Mouse (Mus musculus): ENCODE measurements around the gene H2al1h.
"Not testable (repeated sequence)": the region's sequence is repeated elsewhere in the genome, so short reads cannot be mapped to it uniquely, and the experiment has no call there.

The H2al1h gene

DNA sequence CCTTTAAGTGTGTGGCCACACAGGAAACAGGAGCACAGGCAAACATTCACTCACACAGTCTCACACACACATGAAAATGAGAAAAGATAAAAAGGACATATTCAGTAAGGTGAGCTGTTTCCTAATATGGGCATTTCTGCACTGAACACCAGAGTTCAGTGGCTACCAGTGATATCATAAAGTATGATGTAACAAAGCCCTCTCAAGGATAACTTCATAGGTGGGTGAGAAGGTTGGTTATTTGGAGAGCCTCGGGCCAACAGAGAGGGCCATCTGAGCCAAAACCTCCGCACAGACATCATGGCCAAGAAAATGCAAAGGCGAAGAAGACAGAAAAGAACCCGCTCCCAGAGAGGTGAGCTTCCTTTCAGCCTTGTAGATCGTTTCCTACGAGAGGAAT lies at the start of gene H2al1h:
TSS of gene H2al1h (plus strand) at position 301 of the 400 bp plus-strand sequence.
- not testable (repeated sequence) for DNase-seq (ENCODE audit: extremely low spot score, low read depth, low spot score)

DNA sequence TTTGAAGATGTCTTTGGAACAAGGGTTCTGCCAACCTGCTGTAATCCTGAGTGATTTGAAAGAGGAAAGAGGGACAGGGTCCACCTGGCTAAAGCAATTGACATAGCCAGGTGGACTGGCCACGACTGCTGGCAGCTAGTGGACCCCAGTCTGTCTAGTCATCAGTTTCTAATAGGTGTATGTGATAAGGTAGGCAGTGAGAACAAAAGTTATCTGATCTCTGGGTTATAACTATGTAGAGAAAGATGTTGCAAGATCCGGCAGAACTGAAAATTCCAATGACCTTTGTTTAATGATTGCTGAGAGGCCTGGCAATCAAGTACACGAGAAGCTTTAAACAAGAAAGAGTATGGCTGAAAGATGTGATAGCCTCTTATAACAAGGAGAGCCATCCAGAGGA lies 48.1 kb upstream of the H2al1h start:
- DNase-seq (ENCODE audit: extremely low spot score, low read depth, low spot score) = no peak

DNA sequence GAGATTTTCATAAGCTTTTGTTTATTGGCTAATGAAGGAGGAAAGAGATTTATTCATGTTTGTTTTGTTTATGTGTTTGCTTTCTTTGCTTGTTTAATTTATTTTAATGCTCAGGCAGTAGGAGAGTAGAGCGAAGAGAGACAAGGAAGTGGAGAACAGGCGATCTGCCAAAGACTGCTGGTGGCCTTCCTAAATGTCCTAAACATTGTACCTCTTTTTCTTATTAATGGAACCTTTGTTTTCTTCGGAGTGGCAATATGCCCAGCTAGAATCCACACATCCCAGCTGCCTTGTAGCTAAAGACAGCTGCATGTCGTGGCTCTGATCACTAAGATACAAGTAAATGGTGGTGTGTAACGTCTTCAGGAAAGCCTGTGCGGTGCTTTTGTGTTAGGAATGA lies 44.2 kb upstream of the H2al1h start:
- no peak for DNase-seq (ENCODE audit: extremely low spot score, low read depth, low spot score)

DNA sequence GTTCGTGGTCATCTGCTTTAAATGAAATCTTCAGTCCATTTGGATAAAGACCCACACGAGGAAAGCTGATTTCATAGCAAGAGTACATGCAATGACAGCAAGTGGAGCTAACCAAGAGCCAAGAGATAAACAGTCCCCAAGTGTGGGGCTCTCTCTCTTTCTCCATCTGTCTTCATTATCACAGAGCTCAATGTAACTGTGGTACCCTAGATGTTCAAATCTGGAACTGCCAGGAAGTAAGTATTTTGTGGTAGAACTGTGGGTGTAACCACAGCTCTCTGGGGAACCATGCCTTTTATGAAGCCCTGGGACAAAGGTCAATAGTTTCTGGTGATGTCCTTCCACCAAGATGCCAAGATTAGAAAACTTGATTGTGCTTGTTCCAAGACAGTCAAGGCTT lies 40.6 kb upstream of the H2al1h start:
- DNase-seq (ENCODE audit: extremely low spot score, low read depth, low spot score) = no peak

DNA sequence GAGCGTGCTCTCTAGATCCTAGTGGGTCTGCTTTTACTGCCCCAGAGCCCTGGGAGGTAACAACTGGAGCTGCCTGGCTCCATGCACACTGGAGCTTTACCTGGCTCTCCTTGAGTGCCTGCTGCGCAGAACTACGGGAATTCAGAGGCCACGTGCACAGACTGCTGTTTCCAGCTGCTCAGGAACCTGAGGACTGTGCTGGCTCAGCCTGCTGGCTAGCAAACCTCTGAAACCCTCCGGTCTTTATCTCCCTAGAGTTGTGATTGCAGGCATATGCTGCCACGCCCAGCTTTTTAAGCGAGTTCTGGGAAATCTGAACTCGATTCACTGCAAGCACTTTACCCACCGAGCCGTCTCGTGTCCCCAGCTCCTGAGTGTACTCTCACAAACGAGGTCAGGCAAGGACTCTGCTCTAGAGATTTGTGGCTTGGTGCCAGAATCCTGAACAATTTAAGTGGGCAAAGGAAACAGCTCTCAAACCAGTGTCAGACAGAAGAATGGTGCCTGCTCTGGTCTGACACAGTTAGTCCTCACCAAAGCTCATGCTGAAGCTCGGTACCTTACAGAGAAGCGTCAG lies 32.9 kb upstream of the H2al1h start:
- DNase-seq (ENCODE audit: extremely low spot score, low read depth, low spot score) = no peak

DNA sequence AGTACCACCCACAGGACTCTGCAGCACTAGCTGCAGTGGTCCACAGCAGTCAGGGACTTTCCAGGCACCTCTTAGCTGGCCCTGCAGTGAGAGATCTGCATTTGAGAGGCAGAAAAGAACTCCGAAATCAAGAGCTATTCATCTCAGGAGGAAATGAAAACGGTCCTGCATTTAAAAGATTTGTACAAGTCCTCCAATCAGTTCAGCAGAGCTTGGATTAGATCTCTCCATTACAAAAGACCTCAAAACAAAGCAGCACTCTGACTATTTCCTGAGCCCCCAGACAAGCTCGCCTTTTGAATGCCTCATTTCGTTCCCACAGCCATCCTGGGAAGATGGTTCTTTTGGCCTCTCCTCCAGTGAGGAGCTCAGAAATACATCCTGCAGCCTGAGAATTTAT lies 32.0 kb upstream of the H2al1h start:
- DNase-seq (ENCODE audit: extremely low spot score, low read depth, low spot score) = no peak

DNA sequence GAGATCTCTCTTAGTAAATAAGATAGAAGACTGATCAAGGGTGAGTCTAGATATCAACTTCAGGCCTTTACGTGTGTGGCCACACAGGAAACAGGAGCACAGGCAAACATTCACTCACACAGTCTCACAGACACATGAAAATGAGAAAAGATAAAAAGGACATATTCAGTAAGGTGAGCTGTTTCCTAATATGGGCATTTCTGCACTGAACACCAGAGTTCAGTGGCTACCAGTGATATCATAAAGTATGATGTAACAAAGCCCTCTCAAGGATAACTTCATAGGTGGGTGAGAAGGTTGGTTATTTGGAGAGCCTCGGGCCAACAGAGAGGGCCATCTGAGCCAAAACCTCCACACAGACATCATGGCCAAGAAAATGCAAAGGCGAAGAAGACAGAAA lies 22.3 kb upstream of the H2al1h start, which contains the start of gene H2al1a:
TSS of gene H2al1a (plus strand) at position 301 of the 400 bp plus-strand sequence.
- DNase-seq (ENCODE audit: extremely low spot score, low read depth, low spot score) = not testable (repeated sequence)

DNA sequence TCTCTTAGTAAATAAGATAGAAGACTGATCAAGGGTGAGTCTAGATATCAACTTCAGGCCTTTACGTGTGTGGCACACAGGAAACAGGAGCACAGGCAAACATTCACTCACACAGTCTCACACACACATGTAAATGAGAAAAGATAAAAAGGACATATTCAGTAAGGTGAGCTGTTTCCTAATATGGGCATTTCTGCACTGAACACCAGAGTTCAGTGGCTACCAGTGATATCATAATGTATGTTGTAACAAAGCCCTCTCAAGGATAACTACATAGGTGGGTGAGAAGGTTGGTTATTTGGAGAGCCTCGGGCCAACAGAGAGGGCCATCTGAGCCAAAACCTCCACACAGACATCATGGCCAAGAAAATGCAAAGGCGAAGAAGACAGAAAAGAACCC lies 19.2 kb upstream of the H2al1h start, which contains the start of gene H2al1b:
TSS of gene H2al1b (plus strand) at position 301 of the 400 bp plus-strand sequence.
- DNase-seq (ENCODE audit: extremely low spot score, low read depth, low spot score) = not testable (repeated sequence)

DNA sequence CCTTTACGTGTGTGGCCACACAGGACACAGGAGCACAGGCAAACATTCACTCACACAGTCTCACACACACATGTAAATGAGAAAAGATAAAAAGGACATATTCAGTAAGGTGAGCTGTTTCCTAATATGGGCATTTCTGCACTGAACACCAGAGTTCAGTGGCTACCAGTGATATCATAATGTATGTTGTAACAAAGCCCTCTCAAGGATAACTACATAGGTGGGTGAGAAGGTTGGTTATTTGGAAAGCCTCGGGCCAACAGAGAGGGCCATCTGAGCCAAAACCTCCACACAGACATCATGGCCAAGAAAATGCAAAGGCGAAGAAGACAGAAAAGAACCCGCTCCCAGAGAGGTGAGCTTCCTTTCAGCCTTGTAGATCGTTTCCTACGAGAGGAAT lies 15.9 kb upstream of the H2al1h start, which contains the start of gene H2al1c:
TSS of gene H2al1c (plus strand) at position 301 of the 400 bp plus-strand sequence.
- DNase-seq (ENCODE audit: extremely low spot score, low read depth, low spot score) = not testable (repeated sequence)

DNA sequence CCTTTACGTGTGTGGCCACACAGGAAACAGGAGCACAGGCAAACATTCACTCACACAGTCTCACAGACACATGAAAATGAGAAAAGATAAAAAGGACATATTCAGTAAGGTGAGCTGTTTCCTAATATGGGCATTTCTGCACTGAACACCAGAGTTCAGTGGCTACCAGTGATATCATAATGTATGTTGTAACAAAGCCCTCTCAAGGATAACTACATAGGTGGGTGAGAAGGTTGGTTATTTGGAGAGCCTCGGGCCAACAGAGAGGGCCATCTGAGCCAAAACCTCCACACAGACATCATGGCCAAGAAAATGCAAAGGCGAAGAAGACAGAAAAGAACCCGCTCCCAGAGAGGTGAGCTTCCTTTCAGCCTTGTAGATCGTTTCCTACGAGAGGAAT lies 12.8 kb upstream of the H2al1h start, which contains the start of gene H2al1d:
TSS of gene H2al1d (plus strand) at position 301 of the 400 bp plus-strand sequence.
- DNase-seq (ENCODE audit: extremely low spot score, low read depth, low spot score) = not testable (repeated sequence)

DNA sequence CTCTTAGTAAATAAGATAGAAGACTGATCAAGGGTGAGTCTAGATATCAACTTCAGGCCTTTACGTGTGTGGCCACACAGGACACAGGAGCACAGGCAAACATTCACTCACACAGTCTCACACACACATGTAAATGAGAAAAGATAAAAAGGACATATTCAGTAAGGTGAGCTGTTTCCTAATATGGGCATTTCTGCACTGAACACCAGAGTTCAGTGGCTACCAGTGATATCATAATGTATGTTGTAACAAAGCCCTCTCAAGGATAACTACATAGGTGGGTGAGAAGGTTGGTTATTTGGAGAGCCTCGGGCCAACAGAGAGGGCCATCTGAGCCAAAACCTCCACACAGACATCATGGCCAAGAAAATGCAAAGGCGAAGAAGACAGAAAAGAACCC lies 9.7 kb upstream of the H2al1h start, which contains the start of gene H2al1e:
TSS of gene H2al1e (plus strand) at position 301 of the 400 bp plus-strand sequence.
- not testable (repeated sequence) for DNase-seq (ENCODE audit: extremely low spot score, low read depth, low spot score)

DNA sequence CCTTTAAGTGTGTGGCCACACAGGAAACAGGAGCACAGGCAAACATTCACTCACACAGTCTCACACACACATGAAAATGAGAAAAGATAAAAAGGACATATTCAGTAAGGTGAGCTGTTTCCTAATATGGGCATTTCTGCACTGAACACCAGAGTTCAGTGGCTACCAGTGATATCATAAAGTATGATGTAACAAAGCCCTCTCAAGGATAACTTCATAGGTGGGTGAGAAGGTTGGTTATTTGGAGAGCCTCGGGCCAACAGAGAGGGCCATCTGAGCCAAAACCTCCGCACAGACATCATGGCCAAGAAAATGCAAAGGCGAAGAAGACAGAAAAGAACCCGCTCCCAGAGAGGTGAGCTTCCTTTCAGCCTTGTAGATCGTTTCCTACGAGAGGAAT lies 6.4 kb upstream of the H2al1h start, which contains the start of gene H2al1f:
TSS of gene H2al1f (plus strand) at position 301 of the 400 bp plus-strand sequence.
- DNase-seq (ENCODE audit: extremely low spot score, low read depth, low spot score) = not testable (repeated sequence)

DNA sequence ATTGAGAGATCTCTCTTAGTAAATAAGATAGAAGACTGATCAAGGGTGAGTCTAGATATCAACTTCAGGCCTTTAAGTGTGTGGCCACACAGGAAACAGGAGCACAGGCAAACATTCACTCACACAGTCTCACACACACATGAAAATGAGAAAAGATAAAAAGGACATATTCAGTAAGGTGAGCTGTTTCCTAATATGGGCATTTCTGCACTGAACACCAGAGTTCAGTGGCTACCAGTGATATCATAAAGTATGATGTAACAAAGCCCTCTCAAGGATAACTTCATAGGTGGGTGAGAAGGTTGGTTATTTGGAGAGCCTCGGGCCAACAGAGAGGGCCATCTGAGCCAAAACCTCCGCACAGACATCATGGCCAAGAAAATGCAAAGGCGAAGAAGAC lies 3.3 kb upstream of the H2al1h start, which contains the start of gene H2al1g:
TSS of gene H2al1g (plus strand) at position 301 of the 400 bp plus-strand sequence.
- not testable (repeated sequence) for DNase-seq (ENCODE audit: extremely low spot score, low read depth, low spot score)

DNA sequence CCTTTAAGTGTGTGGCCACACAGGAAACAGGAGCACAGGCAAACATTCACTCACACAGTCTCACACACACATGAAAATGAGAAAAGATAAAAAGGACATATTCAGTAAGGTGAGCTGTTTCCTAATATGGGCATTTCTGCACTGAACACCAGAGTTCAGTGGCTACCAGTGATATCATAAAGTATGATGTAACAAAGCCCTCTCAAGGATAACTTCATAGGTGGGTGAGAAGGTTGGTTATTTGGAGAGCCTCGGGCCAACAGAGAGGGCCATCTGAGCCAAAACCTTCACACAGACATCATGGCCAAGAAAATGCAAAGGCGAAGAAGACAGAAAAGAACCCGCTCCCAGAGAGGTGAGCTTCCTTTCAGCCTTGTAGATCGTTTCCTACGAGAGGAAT lies 3.1 kb downstream of the H2al1h start, which contains the start of gene H2al1i:
TSS of gene H2al1i (plus strand) at position 301 of the 400 bp plus-strand sequence.
- not testable (repeated sequence) for DNase-seq (ENCODE audit: extremely low spot score, low read depth, low spot score)

DNA sequence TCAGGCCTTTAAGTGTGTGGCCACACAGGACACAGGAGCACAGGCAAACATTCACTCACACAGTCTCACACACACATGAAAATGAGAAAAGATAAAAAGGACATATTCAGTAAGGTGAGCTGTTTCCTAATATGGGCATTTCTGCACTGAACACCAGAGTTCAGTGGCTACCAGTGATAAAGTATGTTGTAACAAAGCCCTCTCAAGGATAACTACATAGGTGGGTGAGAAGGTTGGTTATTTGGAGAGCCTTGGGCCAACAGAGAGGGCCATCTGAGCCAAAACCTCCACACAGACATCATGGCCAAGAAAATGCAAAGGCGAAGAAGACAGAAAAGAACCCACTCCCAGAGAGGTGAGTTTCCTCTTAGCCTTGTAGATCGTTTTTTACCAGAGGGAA lies 6.2 kb downstream of the H2al1h start, which contains the start of gene H2al1j:
TSS of gene H2al1j (plus strand) at position 301 of the 400 bp plus-strand sequence.
- DNase-seq (ENCODE audit: extremely low spot score, low read depth, low spot score) = not testable (repeated sequence)

DNA sequence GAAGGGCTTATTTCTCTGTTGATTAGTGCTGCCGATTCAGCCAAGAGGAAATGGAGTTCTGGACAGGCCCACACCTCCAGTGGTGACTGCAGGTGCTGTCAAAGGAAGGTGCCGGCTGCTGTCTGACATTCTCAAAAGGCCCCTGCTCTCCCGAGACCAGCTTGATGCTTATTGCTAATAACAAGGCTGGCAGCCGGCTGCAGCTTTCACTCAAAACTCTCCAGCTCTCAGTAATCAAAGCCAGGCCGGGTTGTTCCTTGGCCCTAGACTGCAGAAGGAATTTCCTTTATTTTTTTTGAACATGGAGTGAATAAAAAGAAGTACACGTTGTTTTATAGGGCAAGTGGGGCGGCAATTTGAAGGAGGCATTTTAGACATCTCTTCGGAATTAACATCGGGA lies 24.5 kb downstream of the H2al1h start:
- DNase-seq (ENCODE audit: extremely low spot score, low read depth, low spot score) = no peak

DNA sequence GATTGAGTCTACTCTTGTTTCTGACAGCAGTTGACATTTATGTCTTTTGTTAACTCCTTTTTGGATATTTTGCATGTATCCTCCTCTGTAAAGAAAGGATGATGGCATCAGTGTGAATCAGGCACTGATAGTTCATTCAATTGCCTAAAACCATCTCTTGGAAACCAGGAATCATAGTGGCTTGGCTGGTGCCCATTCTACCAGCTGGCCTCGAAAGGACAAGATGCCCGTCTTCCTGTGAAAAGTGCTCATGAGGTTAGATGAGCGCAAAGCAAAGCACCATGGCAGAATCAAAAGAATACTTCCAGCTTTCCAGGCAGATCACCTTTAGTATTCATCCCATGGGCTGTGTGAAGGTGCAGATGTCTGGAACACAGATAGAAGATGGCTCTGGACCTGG lies 25.5 kb downstream of the H2al1h start:
- no peak for DNase-seq (ENCODE audit: extremely low spot score, low read depth, low spot score)

DNA sequence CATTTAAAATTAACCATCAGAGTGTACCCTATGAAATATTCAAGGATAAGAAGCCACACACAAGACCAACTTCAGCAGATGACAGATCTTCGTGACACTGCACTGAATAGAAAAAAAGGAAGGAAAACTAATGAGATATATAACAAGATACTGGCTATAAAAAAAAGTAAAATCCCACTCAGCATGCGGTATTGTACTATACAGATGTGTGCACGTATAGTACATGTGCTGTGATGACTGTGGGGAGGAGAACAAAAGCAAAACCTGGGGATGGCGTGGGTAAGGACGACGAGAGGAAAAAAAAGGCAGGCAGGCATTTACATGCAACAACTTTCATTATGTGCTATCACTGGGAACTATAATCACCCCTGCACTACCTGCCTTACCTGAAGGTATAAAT lies 39.5 kb downstream of the H2al1h start:
- DNase-seq (ENCODE audit: extremely low spot score, low read depth, low spot score) = no peak

DNA sequence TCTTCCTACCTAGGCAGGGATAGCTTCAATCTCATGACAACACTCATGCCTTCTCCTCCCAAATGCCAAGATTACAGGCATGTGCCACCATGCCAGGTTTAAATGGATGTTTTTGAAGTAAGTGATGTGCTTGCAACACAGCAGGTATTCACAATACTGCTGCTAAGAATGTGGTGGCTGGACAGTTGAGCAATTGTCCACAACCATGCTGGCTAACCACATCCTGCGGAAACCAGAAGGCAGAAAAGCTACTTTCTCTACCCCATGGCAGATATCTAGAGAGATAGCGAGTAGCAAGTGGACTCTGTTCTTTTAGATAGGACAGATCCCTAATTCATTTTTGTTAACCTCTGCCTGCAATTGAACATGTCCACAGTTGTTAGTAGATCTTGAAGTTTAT lies 40.0 kb downstream of the H2al1h start:
- no peak for DNase-seq (ENCODE audit: extremely low spot score, low read depth, low spot score)

DNA sequence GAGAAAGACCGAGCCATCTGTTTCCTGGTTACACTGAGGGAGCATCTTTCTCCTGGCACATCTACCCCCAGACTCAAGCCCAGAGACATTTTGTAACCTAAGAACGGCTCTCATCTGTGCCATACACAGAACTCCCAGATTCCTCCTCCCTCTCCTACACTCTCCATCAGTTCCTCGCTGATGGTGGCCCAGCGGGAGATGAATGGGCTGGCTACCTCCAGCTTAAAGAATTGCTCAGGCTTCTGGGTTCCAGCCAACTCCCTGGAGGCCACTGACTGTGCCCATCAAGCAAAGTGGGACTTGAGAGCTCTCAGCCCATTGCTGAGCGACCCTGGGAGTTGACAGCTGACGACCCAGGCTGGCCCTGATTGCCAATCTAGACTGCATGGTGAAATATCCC lies 42.6 kb downstream of the H2al1h start:
- DNase-seq (ENCODE audit: extremely low spot score, low read depth, low spot score) = no peak

DNA sequence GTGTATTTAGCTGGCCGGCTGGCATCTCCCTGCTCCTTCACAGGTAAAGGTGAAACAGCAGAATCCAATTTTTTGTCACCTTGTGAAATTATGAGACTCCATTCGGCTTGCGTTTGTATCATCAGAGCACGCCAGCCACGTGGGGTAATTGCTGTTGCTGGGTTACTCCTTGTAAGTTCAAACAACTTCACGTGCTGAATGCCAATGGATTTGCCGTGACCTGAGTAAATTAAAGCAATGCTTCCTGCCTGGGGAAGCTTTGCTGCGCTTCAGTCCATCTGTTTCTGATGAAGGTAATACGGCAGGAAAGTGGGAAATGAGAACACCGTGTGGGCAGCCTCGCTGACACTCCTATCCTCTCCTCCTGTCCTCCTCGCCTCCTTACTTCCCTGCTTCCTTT lies 43.9 kb downstream of the H2al1h start:
- DNase-seq (ENCODE audit: extremely low spot score, low read depth, low spot score) = no peak
